Mouse (Mus musculus) adrenal gland, adult 10 weeks (tissue): ENCODE measurements around the gene Pde8b. TPM values are rescaled to one million over a fixed set of nuclear protein-coding genes. Genes with fewer than 3 reads are reported as not detected.

Experiments
- polyA plus RNA-seq: library from polyadenylated mRNA; stranded (reverse); fragments of 350-450 nt; fragmentation: Illumina TruSeq; extraction: RNeasy Lipid Tissue Mini Kit (QIAGEN cat#74804); gene quantifications from one replicate; pipeline ENCODE4 v1.2.3, GENCODE M21; 2014; ENCODE audit warnings: low read depth, low replicate concordance

Pde8b gene
- polyA plus RNA-seq = 146 TPM

GRCm38 (mm10) chr13:95249511-95250456, at the start of gene Pde8b:
Gene Pde8b (minus strand): TSS chr13:95250336.

DNA sequence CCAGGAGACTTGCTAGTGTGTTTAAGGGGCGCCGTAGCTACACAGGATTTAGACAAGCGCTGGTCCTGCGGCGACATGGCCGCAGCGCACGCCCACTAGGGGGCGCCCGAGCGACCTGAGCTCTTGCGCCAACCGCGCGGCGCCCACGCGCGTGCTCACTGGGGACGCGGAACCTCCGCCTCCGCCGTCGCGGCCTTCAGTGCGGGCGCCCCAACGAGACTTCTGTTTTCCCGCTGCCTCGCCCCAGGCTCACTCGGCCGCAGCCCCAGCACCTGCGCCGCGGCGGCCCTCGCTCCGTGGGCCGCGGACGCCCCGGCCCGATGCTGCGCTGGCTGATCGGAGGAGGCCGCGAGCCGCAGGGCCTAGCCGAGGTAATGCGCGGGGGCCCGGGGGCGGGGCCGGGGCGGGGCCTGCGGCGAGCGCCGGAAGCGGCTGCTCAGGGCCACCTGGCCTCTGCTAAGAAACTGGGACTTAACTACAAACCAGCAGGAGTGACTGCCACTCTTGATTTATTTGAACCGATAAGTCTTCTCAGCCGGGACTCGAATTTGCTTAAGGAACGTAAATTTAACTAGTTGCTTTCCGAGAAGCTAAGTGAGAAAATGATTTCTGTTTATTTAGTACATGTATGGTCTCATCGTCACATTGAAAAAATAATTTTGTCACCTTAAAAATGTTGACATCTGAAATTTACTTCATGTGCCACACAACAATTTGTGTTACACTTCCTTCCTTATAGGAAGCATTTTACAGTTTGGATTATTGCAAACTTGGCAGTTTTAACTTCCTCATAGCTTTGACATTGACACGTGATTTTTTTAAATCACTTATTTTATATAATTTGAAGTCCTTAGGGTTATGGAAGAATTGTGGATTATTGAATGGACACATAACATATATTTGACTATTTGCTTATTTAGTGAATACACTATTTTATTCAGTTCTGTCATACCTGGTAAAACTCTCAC, 273.6 kb downstream of the Pde8b start, which contains the start of gene Wdr41:
Gene Wdr41, plus strand, starts transcription at position 126 of the 968 bp plus-strand sequence.

Other genes starting within 250 kb of the Pde8b start
- gene Zbed3, start 73.3 kb upstream of the Pde8b start, polyA plus RNA-seq = 18.5 TPM
- 38.2 TPM for gene Aggf1, start 125.0 kb upstream of the Pde8b start, polyA plus RNA-seq
- gene Crhbp, start 194.6 kb upstream of the Pde8b start, polyA plus RNA-seq = not detected
- gene S100z, start 228.4 kb upstream of the Pde8b start, polyA plus RNA-seq = not detected